Mouse (Mus musculus): Measurements from ENCODE around the gene Chpf2. TPM values are rescaled to one million over a fixed set of nuclear protein-coding genes. Genes with fewer than 3 reads are reported as not detected.
A peak's percentile ranks its signal among the peaks of the same experiment; 100 is the strongest.
"Not testable (repeated sequence)": the region's sequence is repeated elsewhere in the genome, so short reads cannot be mapped to it uniquely, and the experiment has no call there.

Chpf2 gene
- 10 to 100 TPM; 54.6 to 64.1 TPM for total RNA-seq (2021)
- long read RNA-seq, transcript Chpf2-202 (4 exons, 3,715 nt), result major isoform, 12 of 19 reads
- long read RNA-seq, partial matches to known transcripts, result 2 of 19 reads
- long read RNA-seq, other reads (novel, unspliced or antisense), result 5 of 19 reads

DNA sequence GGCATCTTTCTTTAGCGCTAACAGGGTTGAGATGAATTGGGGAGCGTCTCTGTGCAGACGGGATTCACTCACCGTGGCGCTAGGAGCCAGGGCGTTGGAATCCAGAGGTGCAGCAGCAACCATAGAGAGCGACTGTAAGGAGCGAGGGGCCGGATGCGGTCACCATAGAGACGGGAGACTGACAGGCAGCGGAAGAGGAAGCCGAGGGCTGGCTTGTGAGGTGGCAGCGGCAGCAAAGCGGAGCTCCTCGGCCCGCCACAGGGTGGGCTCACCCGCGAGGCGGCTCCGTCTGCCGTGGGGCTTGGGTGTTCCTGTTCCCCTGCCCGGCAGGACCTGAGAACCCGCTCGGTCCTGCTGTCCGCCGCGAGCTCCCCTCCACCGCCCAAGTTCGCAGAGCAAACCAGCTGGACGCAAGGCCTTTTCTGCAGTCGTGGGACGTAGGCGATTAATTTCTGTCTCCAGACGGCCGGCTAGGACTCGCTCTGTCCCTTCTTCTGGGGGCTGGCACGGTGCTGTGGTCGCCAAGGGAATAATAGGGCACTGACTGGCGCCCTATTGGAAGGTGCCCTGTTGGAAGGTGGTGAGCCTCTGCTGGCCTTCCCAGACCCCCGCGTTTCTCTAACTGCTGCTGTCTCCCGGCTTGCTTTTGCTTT lies at the start of gene Chpf2:
Gene Chpf2, plus strand, starts transcription at position 195 of the 653 bp plus-strand sequence.
- DNase-seq (ENCODE audit: low spot score in 2 of 2), result peak; percentile 77 to 83

DNA sequence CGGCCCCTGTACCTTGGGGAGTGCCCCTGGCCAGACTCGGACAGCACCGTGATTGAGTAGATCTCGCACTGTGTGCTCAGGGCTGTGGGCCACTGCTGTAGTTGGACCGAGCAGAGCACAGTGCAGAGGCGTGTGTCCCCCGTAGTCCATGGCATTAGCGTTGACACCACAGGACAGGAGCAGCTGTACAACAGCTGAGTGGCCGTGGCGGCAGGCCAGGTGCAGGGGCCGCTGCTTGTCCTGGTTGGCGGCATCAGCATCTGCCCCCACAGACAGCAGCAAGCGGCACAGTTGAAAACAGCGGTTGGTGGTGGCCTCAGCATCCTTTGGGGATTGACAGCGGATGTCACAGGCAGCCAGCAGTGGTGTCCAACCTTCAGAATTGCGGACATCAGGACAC lies 48.9 kb upstream of the Chpf2 start:
- no peak for DNase-seq (ENCODE audit: low spot score in 2 of 2)

DNA sequence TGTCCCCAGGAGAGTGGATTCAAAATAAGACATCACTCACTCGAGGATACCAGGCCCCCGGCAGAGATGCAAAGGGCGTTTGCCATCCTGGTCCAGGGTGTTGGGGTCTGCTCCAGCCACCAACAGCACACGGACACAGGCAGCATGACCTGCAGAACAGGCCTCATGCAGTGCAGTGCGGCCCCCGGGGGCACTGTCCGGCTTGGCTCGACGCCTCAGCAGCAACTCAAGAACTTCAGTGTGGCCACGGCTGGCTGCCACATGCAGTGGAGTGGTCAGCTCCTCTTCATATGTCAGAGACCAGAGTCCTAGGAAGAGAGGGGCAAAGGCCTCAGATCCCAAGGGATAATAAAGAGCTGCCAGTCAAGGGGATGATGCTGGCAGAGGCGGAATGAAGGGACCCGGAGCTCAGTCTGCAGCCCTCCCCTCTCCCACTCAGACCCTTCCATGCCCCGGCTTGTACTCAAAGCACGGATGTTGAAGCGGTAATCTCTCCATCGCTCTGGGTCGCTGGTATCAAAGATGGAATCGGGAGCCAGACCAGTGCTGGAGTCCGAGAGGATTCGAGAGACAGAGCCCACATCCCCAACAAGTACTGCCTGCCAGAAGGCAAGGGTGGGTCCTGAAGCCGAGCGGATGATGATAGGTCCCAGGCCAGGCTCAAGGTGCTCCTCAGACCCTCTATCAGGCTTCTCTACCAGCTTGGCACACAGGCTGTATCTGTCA lies 46.8 kb upstream of the Chpf2 start:
- DNase-seq (ENCODE audit: low spot score in 2 of 2), result no peak

DNA sequence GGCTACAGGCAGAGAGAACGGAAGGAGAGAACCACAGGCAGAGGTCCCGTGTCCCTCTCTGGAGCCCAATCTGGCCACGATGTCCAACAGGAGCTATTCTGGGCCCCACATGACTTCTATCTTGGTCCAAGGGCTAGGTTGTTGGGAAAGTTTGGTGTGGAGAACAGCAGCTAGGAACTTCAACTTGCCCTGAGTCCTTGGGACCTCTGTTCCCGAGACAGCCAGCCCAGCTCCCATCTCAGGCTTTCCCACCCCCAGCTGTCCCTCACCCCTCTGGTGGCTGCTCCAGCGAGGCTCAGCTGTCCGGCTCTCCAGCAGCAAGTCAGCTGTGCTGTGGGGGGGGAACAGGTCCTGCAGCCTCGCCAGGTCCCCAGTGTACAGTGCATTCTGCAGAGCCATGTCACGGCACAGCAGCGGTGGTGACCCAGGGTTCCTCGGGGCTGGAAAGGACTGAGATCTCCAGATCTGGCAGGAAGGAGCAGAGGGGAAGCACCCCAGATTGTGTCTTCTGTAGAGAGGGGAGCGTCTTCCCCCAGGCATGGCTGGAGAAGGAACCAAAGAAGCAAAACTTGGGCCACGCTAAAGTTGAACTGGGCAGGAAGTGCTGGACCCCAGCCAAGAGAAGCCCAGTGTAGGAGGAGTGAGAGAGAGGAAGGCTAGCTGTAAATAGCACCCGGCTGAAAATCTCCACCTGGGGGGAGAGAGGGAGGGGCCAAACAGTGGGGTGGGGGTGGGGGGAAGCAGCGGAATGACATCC lies 46.0 kb upstream of the Chpf2 start, which contains the start of gene Asb10:
Gene Asb10, minus strand, starts transcription at position 592 of the 757 bp plus-strand sequence.
- DNase-seq (ENCODE audit: low spot score in 2 of 2), result peak in 1 of 2 experiments; percentile 56

DNA sequence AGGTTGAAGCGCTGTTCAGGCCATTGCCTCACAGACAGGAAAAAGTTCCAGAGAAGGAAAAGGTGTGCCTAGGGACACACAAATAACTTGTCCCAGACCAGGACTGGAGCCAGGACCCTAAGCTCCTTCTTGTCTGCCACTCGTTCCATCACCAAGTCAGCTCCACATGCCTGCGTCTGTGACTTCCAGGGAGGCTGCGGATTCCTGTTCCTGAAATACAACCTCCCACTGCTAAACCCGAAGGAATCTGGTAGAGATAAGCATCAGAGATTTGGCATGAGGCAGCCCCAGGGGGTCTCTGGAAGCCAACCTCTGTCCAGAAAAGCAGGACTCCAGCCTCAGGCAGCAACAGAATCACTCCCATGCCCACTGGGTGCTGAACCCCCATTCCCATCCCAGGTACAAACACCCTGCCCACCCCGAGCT lies 45.4 kb upstream of the Chpf2 start:
- no peak for DNase-seq (ENCODE audit: low spot score in 2 of 2)

DNA sequence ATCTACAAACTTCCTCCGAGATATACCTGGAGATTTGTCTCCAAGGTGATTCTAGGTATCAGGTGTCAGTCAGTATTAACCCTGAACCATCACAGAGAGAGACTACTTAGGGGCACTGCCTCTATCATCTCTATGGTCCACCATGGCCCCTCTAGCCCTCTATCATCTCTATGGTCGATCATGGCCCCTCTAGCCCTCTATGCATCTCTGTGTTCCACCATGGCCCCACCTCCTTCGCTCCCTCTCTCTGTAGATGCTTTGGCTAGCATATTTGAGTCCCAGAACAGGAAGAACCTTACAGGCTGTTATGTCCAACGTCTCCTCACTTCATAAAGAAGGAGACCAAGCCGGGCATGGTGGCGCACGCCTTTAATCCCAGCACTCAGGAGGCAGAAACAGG lies 43.9 kb upstream of the Chpf2 start:
- DNase-seq (ENCODE audit: low spot score in 2 of 2), result no peak

DNA sequence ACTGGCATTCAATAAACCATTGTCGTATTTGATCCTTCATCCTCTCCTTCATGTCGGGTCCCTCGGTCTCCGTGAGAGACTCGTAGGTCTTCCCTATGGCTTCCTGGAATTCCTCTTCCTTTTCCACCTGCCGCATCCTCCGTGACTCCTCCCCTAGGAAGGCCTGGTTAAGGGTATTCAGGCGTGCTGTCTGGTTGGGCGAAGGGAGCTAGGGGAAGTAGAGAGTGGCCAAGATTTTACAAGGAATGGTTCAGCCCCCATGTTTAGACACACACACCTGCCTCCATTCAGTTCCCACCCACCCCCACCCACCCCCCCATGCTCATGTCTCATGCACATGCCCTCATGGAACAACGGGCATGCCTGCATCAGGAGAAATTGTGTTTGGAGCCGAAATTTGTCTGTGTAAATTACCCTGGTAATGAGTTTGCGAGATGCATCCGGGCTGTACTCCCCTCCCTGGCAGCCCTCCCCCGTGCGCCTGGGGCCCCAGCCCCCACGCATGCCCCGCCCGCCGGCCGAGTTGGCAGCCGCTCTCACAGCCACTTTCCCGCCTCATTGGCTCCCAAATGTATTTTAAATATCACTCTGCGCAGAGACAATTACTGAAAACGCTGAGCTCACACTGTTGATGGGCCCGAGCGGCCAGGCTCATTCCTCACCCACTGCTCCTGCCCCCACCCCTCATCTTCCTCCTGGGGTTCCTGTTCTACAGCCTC lies 35.8 kb upstream of the Chpf2 start:
- peak; percentile 60 to 77 for DNase-seq (ENCODE audit: low spot score in 2 of 2)

DNA sequence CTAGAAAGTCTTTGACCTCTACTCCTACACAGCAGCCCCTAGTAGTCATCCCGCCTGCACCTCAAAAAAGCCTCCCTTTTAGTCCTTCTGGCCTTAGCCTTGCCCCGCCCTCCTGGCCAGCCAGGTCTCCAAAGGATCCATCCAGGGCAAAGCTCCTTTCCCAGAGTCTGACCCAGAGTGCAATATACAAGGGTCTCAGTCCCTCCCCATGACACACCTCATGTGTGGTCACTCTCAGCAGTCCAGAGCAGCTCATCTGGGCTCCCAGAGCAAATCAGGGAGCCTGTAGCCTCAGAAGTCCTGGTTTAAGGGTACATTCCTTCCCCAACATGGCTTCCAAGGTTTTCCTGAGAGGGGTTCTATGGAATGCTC lies 35.2 kb upstream of the Chpf2 start:
- DNase-seq (ENCODE audit: low spot score in 2 of 2), result no peak

DNA sequence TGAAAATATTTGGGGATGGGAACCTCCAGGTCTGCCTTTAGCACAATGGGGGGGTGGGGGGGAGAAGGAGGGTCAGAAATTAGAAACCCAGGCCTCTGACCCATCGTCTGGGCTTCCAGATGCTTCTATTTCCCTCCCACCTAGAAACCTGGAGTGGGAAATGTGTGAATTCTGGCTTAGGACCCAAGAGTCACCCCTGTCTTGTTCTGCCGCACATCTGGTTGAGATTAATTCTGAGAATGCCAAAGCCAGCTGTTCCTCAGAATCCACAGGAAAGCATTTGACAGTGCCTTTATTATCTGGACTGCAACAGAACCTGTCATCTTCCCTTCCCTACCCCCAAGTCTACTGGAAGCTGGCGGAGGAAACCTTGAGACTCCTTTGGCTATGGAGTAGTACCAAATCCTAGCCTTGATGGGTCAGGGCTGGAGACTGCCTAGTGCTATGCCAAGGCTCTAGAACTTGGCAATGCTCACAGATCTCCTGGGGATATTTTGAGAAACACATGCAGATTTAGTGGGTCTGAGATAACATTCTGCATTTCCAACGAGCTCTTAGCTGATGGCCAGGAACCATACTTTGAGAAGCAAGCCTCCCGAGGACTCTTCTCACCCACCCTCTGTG lies 32.8 kb upstream of the Chpf2 start:
- no peak for DNase-seq (ENCODE audit: low spot score in 2 of 2)

DNA sequence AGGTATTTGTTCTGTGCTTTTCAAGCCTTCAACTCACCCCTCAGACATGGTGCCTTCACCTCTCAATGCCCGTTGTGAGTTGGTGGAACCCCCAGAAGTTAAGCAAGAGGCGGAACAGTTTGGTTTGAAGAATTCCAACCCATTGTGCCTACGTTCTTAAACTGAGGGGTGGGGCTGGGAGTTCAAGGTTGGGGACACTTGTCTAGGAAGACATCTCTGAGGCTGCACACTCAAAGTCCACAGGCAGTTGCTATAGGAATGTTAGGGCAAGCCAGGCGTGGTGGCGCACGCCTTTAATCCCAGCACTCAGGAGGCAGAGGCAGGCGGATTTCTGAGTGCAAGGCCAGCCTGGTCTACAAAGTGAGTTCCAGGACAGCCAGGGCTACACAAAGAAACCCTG lies 31.2 kb upstream of the Chpf2 start:
- not testable (repeated sequence) for DNase-seq (ENCODE audit: low spot score in 2 of 2)

DNA sequence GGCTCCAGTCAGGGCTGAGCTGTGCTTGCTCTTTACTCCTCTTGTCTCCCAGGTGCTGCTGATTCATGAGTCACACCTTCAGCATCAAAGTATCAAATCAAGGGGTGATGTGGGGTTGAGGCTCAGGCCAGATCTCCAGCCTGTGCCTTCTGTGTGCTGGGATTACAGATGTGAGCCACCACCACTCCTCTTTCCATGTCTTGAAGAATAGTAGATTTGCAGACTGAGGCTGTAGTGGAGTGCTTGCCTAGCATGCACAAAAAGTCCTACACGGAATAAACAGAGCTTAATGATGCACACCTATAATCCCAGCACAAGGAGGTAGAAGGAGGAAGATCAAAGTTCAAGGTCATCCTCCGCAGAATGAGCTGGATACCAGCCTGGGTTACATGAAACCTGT lies 29.8 kb upstream of the Chpf2 start, which contains the start of gene 4931409K22Rik:
Gene 4931409K22Rik, minus strand, starts transcription at position 101 of the 400 bp plus-strand sequence.
- no peak for DNase-seq (ENCODE audit: low spot score in 2 of 2)

DNA sequence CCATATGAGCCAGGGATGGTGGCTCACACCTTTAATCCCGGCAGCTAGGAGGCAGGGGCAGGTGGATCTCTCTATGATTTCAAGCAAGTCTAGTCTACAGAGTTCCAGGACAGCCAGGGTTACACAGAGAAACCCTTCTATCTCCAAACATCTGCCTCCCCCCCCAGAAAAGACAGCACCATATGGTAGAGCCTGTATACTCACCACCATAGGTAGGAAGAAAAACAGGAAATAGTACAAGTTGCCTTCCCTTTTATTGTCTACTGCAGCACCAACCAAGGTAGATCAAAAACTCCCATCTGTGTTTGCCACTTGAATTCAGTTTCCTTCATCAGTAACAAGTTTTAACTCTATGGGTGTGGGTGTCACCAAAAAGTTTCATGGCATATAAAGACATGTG lies 10.6 kb upstream of the Chpf2 start:
- no peak for DNase-seq (ENCODE audit: low spot score in 2 of 2)

DNA sequence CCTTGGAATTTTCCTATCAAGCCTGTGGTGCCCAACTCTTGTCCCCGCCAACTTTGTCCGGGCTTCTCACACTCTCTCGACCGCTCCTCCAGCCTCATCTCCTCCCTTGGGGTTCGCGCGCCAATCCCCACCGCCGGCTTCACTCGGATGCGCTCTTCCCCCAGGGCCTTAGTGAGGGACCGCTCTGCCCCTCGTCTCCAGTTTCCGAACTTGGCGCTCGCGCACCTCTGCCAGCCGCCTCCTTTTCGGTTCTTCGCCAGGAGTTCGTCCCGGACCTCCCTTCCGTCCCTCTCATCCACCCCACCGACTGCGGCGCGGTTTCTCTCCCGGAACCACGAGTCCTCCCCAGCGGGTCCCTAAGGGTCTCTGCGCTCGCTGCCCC lies 9.7 kb upstream of the Chpf2 start:
- DNase-seq (ENCODE audit: low spot score in 2 of 2), result no peak

DNA sequence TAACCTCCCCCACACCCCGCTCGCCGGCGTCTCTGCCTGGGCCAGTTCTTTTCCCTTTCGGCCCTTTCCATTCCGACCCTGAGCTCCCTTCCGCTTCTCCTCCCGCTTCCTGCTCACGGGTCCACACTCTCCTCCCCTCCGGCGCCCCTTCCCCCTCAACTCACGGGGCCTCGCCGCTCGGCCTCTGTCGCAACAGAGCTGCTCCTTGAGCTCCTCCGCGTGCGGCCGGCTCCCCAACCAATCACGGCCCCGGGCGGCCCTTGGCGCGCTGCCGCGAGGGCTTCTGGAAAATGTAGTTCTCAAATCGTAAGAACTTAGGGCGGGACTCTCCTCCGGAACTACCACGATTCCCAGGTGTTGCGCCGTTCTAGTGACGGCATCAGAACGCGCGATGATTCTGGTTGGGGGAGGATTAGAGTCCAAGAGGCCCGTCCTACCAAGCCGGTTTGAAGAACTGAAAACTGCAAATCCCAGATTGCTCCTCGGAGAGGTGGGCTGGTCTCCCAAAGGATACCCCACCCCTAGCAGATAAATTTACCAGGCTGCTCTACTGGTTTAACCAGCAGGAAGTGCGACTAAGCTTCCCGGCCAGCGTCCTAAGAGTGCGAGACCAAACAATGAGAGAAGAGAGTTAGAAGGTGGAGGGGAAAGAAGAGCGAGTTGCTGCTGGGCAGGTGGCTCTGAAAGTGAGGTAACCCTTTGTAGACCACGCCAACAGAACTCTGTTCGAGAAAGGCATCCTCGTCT lies 9.2 kb upstream of the Chpf2 start, which contains the start of gene Abcf2:
Gene Abcf2, minus strand, starts transcription at position 285 of the 747 bp plus-strand sequence.
- peak; percentile 100 for DNase-seq (ENCODE audit: low spot score in 2 of 2)

DNA sequence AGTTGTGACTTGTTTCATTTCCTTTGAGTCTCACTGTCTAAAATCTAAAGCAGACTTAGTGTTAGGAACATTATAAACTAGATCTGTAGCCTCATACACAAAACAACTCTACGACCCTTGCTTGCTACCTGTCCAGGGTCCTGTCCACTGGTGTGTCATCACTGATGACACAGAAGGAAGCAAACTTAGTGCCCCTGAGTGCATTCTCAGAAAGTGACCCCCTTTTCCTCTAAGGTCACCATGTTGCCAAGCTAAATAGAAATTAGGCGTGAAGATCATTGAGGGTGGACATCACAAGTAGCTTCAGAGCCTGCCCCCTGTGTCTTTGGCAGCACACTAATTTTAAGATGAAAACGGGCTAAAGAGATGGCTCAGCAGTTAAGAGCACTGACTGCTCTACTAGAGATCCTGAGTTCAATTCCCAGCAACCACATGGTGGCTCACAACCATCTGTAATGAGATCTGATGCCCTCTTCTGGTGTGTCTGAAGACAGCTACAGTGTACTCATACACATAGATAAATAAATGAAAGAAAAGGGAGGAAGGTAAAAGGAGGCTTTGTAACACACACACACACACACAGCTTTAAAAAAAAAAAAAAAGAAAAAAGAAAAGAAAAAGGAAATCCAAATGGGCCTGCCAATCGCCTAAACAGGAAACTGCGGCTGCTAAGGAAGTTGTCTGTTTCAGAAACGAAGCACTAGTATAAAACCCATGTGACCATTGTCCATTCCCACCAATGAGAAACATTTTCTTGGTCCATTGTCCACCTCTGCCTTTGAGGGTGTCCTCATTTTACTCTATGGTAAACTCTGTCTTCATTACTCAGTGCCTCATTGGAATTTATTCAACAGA lies 8.2 kb upstream of the Chpf2 start:
- no peak for DNase-seq (ENCODE audit: low spot score in 2 of 2)

DNA sequence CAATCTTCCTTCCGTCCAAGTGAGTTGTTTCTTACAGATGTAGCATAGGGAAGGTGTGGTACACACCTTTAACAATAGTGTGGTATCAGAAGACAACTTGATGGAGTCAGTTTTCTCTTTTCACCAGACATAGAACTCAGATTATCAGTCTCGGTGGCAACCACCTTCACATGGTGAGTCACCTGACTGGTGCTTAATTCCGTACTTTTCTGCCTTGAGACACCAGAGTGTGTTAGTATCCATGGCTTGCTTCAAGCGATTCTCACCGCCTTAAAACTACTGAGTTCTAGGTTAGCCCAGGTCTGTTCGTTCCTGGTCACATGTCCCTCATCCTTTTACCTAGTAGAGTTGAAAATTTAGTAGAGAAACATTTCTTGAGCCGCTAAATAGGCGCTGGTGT lies 435 bp upstream of the Chpf2 start:
- DNase-seq (ENCODE audit: low spot score in 2 of 2), result no peak

DNA sequence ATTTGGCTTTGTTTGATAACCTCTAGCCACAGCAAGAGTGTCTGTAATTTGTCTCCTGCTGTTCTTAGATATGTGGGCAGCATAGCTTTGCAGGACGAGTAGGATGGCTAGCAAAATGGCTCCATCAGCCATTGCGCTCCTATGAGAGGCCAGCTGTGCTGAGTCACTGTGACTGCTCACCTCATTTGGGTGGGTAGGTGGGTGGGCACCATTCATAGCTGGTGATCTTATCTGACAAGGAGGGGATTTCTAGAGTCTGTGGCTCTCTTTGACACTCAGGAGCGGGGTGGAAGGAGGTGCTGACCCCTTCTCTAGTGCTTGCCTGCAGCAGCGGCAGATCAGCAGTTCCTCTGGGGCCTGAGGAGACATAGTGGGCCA lies 648 bp downstream of the Chpf2 start:
- peak; percentile 34 to 39 for DNase-seq (ENCODE audit: low spot score in 2 of 2)

DNA sequence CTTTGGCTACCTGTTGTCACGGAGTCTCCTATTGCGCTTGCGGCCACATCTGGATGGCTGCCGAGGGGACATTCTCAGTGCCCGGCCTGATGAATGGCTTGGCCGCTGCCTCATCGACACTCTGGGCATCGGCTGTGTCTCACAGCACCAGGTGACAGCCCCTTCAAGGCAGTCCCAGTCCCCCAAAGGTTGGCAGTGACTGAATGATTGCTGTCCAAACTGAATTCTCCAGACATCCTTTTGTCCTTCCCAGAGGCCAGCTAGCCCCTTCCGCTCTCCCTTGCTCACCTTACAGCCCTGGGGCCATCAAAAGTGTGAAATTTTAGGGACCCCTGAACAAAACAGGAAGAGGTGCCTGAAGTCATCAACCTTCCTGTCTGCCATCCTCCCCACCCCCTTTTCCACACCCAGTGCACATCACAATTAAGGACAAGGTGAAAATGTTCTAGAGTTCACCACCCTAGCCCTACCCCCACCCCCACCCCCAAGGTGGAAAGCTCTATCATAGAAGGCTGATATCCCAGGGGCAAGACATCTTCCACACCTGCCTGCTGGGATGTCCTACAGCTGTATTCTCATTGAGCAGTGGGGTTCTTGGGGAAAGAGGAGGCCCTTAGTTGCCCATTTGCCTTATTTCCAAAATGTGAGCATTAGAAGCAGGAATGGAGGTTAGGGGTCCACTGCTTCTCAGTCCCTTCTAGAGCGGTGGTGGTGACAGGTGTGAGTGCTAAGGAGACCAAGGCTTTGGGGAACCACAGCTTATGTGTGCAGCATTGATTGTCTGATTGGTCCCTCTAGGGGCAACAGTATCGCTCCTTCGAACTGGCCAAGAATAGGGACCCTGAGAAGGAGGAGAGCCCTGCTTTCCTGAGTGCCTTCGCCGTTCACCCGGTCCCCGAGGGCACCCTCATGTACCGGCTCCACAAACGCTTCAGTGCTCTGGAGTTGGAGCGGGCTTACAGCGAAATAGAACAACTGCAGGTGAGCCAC lies 3.3 kb downstream of the Chpf2 start:
- DNase-seq (ENCODE audit: low spot score in 2 of 2), result peak in 1 of 2 experiments; percentile 23
